In the genomic region with DNA sequence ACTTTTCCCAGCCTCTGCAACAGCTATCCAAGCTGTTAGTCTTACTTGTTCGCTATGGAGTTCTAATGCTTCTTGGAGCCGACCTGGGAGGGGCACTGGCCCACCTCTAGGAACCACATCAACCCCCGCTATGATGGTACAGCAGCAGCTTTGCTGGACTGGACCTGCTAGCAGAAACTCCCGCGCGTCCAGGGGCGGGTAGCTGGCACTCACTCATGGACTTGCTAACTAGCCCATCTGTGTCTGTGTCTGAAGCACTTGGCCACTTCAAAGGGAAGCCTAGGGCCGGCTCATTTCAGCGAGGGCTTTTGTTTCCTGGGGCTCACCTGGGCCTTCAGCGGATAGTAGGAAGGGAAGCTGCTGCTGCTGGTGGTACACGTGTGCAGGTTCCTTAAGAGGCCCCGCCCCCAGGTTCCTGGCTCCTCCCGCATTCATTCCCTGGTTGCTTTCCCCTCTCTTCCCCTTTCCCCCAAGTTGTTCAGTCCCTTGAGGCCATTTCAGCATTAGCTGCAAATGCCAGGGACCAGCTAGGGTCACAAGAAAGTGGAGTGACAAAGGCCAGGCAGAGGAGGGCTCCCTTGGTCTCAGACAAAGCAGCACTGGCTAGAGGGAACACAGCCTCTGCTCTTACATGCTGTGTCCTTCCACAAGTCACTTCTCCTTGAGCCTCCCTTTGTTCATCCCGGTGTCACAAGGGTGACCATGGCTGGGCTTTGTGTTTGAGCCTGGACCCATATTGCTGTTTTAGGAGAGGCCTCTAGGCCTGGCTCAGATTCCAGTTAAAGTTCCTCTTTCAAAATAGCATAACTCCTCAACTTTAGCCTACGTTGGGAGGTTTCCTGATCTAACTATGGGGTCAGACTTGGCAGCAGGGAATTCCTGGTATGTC, we compare ENCODE assay signal across 8 mouse cellular contexts. TPM values are rescaled to one million over a fixed set of nuclear protein-coding genes. Genes with fewer than 3 reads are reported as not detected.
DNase-seq lines count a peak whose midpoint lies in the region; ATAC-seq lines count a peak whose summit lies in the region.

A gene (minus strand): TSS at position 393 of the 889 bp plus-strand sequence.

- peak within 1 kb of the TSS; percentile 1; the same call in 1 of the 2 replicates for H3K27ac ChIP-seq in heart, embryonic 13.5 days (replicated peaks)
- no peak within 1 kb of the TSS for H3K27ac ChIP-seq in embryonic facial prominence, embryonic 11.5 days (replicated peaks; ENCODE audit: low read depth, low read length)
- H3K27ac ChIP-seq in hindbrain, embryonic 13.5 days, result peak within 1 kb of the TSS; percentile 52
- H3K27ac ChIP-seq in limb, embryonic 15.5 days, result peak within 1 kb of the TSS; percentile 72
- H3K27ac ChIP-seq in neural tube, embryonic 11.5 days (ENCODE audit: low read depth, low read length), result no peak within 1 kb of the TSS

- peak within 1 kb of the TSS; percentile 64 for H3K9ac ChIP-seq in heart, embryonic 13.5 days
- H3K9ac ChIP-seq in embryonic facial prominence, embryonic 11.5 days (replicated peaks; ENCODE audit: low read length), result peak within 1 kb of the TSS; percentile 43
- H3K9ac ChIP-seq in hindbrain, embryonic 13.5 days, result peak within 1 kb of the TSS; percentile 35
- H3K9ac ChIP-seq in limb, embryonic 15.5 days, result no peak within 1 kb of the TSS
- no peak within 1 kb of the TSS for H3K9ac ChIP-seq in neural tube, embryonic 11.5 days (ENCODE audit: low read length)

- peaks cover 27% of the 10 kb centered on the region for H3K4me1 ChIP-seq in heart, embryonic 13.5 days
- H3K4me1 ChIP-seq in embryonic facial prominence, embryonic 11.5 days (ENCODE audit: control insufficient read depth, insufficient read depth, low read length), result peaks cover 10% of the 10 kb centered on the region; the same call in 1 of the 2 replicates
- H3K4me1 ChIP-seq in hindbrain, embryonic 13.5 days (replicated peaks), result peaks cover 29% of the 10 kb centered on the region
- H3K4me1 ChIP-seq in limb, embryonic 15.5 days, result peaks cover 32% of the 10 kb centered on the region
- H3K4me1 ChIP-seq in neural tube, embryonic 11.5 days (ENCODE audit: control insufficient read depth, insufficient read depth, low read length), result peaks cover 2% of the 10 kb centered on the region; the same call in 1 of the 2 replicates

- peaks cover 32% of the 10 kb centered on the region for H3K27me3 ChIP-seq in heart, embryonic 13.5 days (replicated peaks)
- peaks cover 3% of the 10 kb centered on the region; the same call in 1 of the 2 replicates for H3K27me3 ChIP-seq in embryonic facial prominence, embryonic 11.5 days (ENCODE audit: control insufficient read depth, insufficient read depth, low read length)
- H3K27me3 ChIP-seq in hindbrain, embryonic 13.5 days, result peaks cover 51% of the 10 kb centered on the region
- H3K27me3 ChIP-seq in limb, embryonic 15.5 days, result no peaks in the 10 kb centered on the region
- H3K27me3 ChIP-seq in neural tube, embryonic 11.5 days (ENCODE audit: control insufficient read depth, insufficient read depth, low read length), result peaks cover 5% of the 10 kb centered on the region; the same call in 1 of the 2 replicates

- WGBS in heart, embryonic 13.5 days, result 6% methylated on average over 15 of the region's 15 CpGs
- 6% methylated on average over 15 of the region's 15 CpGs for WGBS in embryonic facial prominence, embryonic 11.5 days
- 8% methylated on average over 15 of the region's 15 CpGs for WGBS in hindbrain, embryonic 13.5 days
- 7% methylated on average over 15 of the region's 15 CpGs for WGBS in limb, embryonic 15.5 days
- 7% methylated on average over 15 of the region's 15 CpGs for WGBS in neural tube, embryonic 11.5 days

- H3K9me3 ChIP-seq in heart, embryonic 13.5 days, result no peaks in the 10 kb centered on the region
- H3K9me3 ChIP-seq in embryonic facial prominence, embryonic 11.5 days (replicated peaks; ENCODE audit: control insufficient read depth, low read length), result no peaks in the 10 kb centered on the region
- no peaks in the 10 kb centered on the region for H3K9me3 ChIP-seq in hindbrain, embryonic 13.5 days
- no peaks in the 10 kb centered on the region for H3K9me3 ChIP-seq in limb, embryonic 15.5 days
- no peaks in the 10 kb centered on the region for H3K9me3 ChIP-seq in neural tube, embryonic 11.5 days (ENCODE audit: control insufficient read depth, low read length)

- ATAC-seq in heart, embryonic 13.5 days (ENCODE audit: extremely low read depth, insufficient number of reproducible peaks, low FRiP score, low TSS enrichment), result no peak
- ATAC-seq in embryonic facial prominence, embryonic 11.5 days (replicated peaks; ENCODE audit: insufficient number of reproducible peaks, low FRiP score, low TSS enrichment, low read depth), result peak; percentile 40
- ATAC-seq in hindbrain, embryonic 13.5 days (ENCODE audit: low FRiP score), result peak; percentile 49
- no peak for ATAC-seq in limb, embryonic 15.5 days (ENCODE audit: insufficient number of reproducible peaks, low FRiP score, low TSS enrichment, low read depth)
- no peak for ATAC-seq in neural tube, embryonic 11.5 days (ENCODE audit: insufficient read depth, low FRiP score, low TSS enrichment)

- H3K4me2 ChIP-seq in heart, embryonic 13.5 days, result peak within 1 kb of the TSS; percentile 74
- H3K4me2 ChIP-seq in embryonic facial prominence, embryonic 11.5 days (ENCODE audit: low read depth, low read length), result peak within 1 kb of the TSS; percentile 64
- H3K4me2 ChIP-seq in hindbrain, embryonic 13.5 days, result peak within 1 kb of the TSS; percentile 59
- peak within 1 kb of the TSS; percentile 56 for H3K4me2 ChIP-seq in limb, embryonic 15.5 days
- H3K4me2 ChIP-seq in neural tube, embryonic 11.5 days (ENCODE audit: low read depth), result peak within 1 kb of the TSS; percentile 38

- DNase-seq in heart, adult 8-10 months (ENCODE audit: low spot score), result no peak
- peak; percentile 30 for DNase-seq in embryonic facial prominence, embryonic 11.5 days (ENCODE audit: low spot score)
- DNase-seq in neural tube, embryonic 11.5 days (ENCODE audit: low spot score), result no peak
- DNase-seq in thymus, postnatal 0 days (ENCODE audit: low spot score), result no peak
- no peak for DNase-seq in MN1 (ENCODE audit: low spot score)

- no peaks in the 10 kb centered on the region for H3K36me3 ChIP-seq in heart, embryonic 13.5 days
- H3K36me3 ChIP-seq in embryonic facial prominence, embryonic 11.5 days (replicated peaks; ENCODE audit: control insufficient read depth, insufficient read depth, low read depth, low read length), result no peaks in the 10 kb centered on the region
- no peaks in the 10 kb centered on the region for H3K36me3 ChIP-seq in hindbrain, embryonic 13.5 days
- no peaks in the 10 kb centered on the region for H3K36me3 ChIP-seq in limb, embryonic 15.5 days
- H3K36me3 ChIP-seq in neural tube, embryonic 11.5 days (ENCODE audit: control insufficient read depth, insufficient read depth, low read length), result no peaks in the 10 kb centered on the region

- H3K4me3 ChIP-seq in heart, embryonic 13.5 days, result peak within 1 kb of the TSS; percentile 41
- H3K4me3 ChIP-seq in embryonic facial prominence, embryonic 11.5 days (ENCODE audit: low read depth, low read length), result peak within 1 kb of the TSS; percentile 12
- H3K4me3 ChIP-seq in hindbrain, embryonic 13.5 days, result peak within 1 kb of the TSS; percentile 34
- H3K4me3 ChIP-seq in limb, embryonic 15.5 days, result peak within 1 kb of the TSS; percentile 29
- H3K4me3 ChIP-seq in neural tube, embryonic 11.5 days (ENCODE audit: low read depth, low read length), result peak within 1 kb of the TSS; percentile 4; the same call in 1 of the 2 replicates

RNA-seq across cellular contexts. Expression of the gene that starts here (rescaled TPM):
- 0.25 and 0.27 TPM in 2 replicates for polyA plus RNA-seq in heart, embryonic 13.5 days (2015; fragmentation: Nextera tagmentation; extraction: Ambion mirVana)
- total RNA-seq in heart, adult 8-10 months (2022), result under 1 TPM; 0.16 to 0.37 (median 0.32) TPM
- polyA plus RNA-seq in embryonic facial prominence, embryonic 11.5 days (2014; fragmentation: Nextera tagmentation; extraction: Ambion mirVana), result 0.18 TPM in 1 of 2 replicates, not detected in the other
- 0.08 and 0.17 TPM in 2 replicates for polyA plus RNA-seq in hindbrain, embryonic 13.5 days (2015; fragmentation: Nextera tagmentation; extraction: Ambion mirVana)
- 0.64 and 0.96 TPM in 2 replicates for polyA plus RNA-seq in limb, embryonic 15.5 days (2015; fragmentation: Nextera tagmentation; extraction: Ambion mirVana)
- polyA plus RNA-seq in neural tube, embryonic 11.5 days (2014; fragmentation: Nextera tagmentation; extraction: Ambion mirVana), result not detected in 2 replicates
- polyA plus RNA-seq in thymus, postnatal 0 days (2015; fragmentation: Nextera tagmentation; extraction: Ambion mirVana), result 0.12 and 0.26 TPM in 2 replicates

Comparison
In these comparisons a context has a peak if more than half of its experiments do, and no peak if none do; other contexts are left out.
1. Peak in DNase-seq, ATAC-seq, H3K4me3 ChIP-seq, H3K9ac ChIP-seq and H3K4me2 ChIP-seq in embryonic facial prominence, embryonic 11.5 days; RNA of the gene not detected or under 1 TPM.
2. Peak in ATAC-seq, H3K4me3 ChIP-seq, H3K27ac ChIP-seq, H3K9ac ChIP-seq and H3K4me2 ChIP-seq in hindbrain, embryonic 13.5 days; RNA of the gene not detected or under 1 TPM.
3. H3K27ac ChIP-seq: peak in heart, embryonic 13.5 days (single experiment) and limb, embryonic 15.5 days (single experiment); none in embryonic facial prominence, embryonic 11.5 days (single experiment) and neural tube, embryonic 11.5 days (single experiment).
4. Peak in every context shown above with its lines, with median percentiles within 50 percentile points of each other: H3K4me2 ChIP-seq and H3K4me3 ChIP-seq.